Mouse (Mus musculus): ENCODE results near the gene Dido1. TPM values are rescaled to one million over a fixed set of nuclear protein-coding genes. Genes with fewer than 3 reads are reported as not detected.

The Dido1 gene
- polyA plus RNA-seq (2014; fragmentation: Illumina TruSeq; extraction: RNeasy Lipid Tissue Mini Kit (QIAGEN cat#74804); ENCODE audit: low read depth, low replicate concordance): 39.7 TPM

DNA sequence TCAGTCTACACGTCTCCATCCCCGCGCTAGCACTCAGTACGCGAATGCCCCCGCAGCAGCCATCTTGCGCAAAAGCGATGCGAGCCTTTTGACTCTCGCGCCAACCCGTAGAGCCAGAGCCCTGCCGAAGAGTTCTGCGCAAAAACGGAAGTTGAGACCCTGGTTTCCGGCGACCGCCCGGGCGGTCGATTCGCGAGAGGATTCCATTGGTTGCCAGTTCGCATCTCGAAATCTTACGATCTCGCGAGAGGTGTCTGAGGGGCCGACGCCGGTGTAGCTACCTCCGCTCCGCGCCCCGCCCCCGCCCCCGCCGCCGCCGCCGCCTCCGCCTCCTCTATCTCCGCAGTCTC lies at the start of gene Dido1, which contains the start of gene Gid8:
Dido1 (minus strand) TSS at position 77 of the 350 bp plus-strand sequence.
Gid8 (plus strand) TSS at position 195 of the 350 bp plus-strand sequence.

GRCm38 (mm10) chr2:180724585-180725413 lies 15.0 kb upstream of the Dido1 start, which contains the start of gene Slc17a9:
TSS of gene Slc17a9 (plus strand) at chr2:180725263.

GRCm38 (mm10) chr2:180642555-180643260 lies 67.1 kb downstream of the Dido1 start, which contains the start of gene Tcfl5:
TSS of gene Tcfl5 (minus strand) at chr2:180642708.

Other genes with a start within 250 kb of the Dido1 start
- 0.09 TPM for gene Ntsr1, start 210.0 kb downstream of the Dido1 start, polyA plus RNA-seq (2014; fragmentation: Illumina TruSeq; extraction: RNeasy Lipid Tissue Mini Kit (QIAGEN cat#74804); ENCODE audit: low read depth, low replicate concordance)
- gene Mrgbp, start 128.7 kb downstream of the Dido1 start, polyA plus RNA-seq (2014; fragmentation: Illumina TruSeq; extraction: RNeasy Lipid Tissue Mini Kit (QIAGEN cat#74804); ENCODE audit: low read depth, low replicate concordance): 31.4 TPM
- 14.8 TPM for gene Ogfr, start 120.8 kb downstream of the Dido1 start, polyA plus RNA-seq (2014; fragmentation: Illumina TruSeq; extraction: RNeasy Lipid Tissue Mini Kit (QIAGEN cat#74804); ENCODE audit: low read depth, low replicate concordance)
- 0.28 TPM for gene Col9a3, start 112.2 kb downstream of the Dido1 start, polyA plus RNA-seq (2014; fragmentation: Illumina TruSeq; extraction: RNeasy Lipid Tissue Mini Kit (QIAGEN cat#74804); ENCODE audit: low read depth, low replicate concordance)
- not detected for gene Tcfl5, start 67.3 kb downstream of the Dido1 start, polyA plus RNA-seq (2014; fragmentation: Illumina TruSeq; extraction: RNeasy Lipid Tissue Mini Kit (QIAGEN cat#74804); ENCODE audit: low read depth, low replicate concordance)
- gene Gid8, start 118 bp upstream of the Dido1 start, polyA plus RNA-seq (2014; fragmentation: Illumina TruSeq; extraction: RNeasy Lipid Tissue Mini Kit (QIAGEN cat#74804); ENCODE audit: low read depth, low replicate concordance): 82.7 TPM
- gene Slc17a9, start 15.3 kb upstream of the Dido1 start, polyA plus RNA-seq (2014; fragmentation: Illumina TruSeq; extraction: RNeasy Lipid Tissue Mini Kit (QIAGEN cat#74804); ENCODE audit: low read depth, low replicate concordance): 7.9 TPM
- not detected for gene Bhlhe23, start 66.9 kb upstream of the Dido1 start, polyA plus RNA-seq (2014; fragmentation: Illumina TruSeq; extraction: RNeasy Lipid Tissue Mini Kit (QIAGEN cat#74804); ENCODE audit: low read depth, low replicate concordance)
- 50.8 TPM for gene Ythdf1, start 210.9 kb upstream of the Dido1 start, polyA plus RNA-seq (2014; fragmentation: Illumina TruSeq; extraction: RNeasy Lipid Tissue Mini Kit (QIAGEN cat#74804); ENCODE audit: low read depth, low replicate concordance)
- gene Birc7, start 219.0 kb upstream of the Dido1 start, polyA plus RNA-seq (2014; fragmentation: Illumina TruSeq; extraction: RNeasy Lipid Tissue Mini Kit (QIAGEN cat#74804); ENCODE audit: low read depth, low replicate concordance): not detected
- not detected for gene Nkain4, start 244.7 kb upstream of the Dido1 start, polyA plus RNA-seq (2014; fragmentation: Illumina TruSeq; extraction: RNeasy Lipid Tissue Mini Kit (QIAGEN cat#74804); ENCODE audit: low read depth, low replicate concordance)

Data from sigmoid colon, adult 10 weeks (tissue).